Mouse (Mus musculus) intestine, embryonic 16.5 days (tissue): Measurements from ENCODE around the gene Sox30. TPM values are rescaled to one million over a fixed set of nuclear protein-coding genes. Genes with fewer than 3 reads are reported as not detected.

Experiments used
- ATAC-seq: fragments of 200-750 bp; cut with Nextera tagmentation; 2 replicates; pipeline ENCODE4 v1.8.0; 2017; ENCODE audit warnings: moderate TSS enrichment, moderate library complexity
- H3K27ac ChIP-seq: fragments of 300-500 bp; sonication (generic); 2 replicates; pipeline ENCODE4 v1.5.1; 2014; ENCODE audit warnings: mild to moderate bottlenecking, low read length
- H3K27me3 ChIP-seq: fragments of 300-500 bp; sonication (generic); replicated peaks from 2 replicates; pipeline ENCODE4 v1.6.1; 2014; ENCODE audit warnings: low read length, control low read depth, mixed read lengths; ENCODE audit not compliant: control insufficient read depth, insufficient read depth
- H3K36me3 ChIP-seq: fragments of 300-500 bp; sonication (generic); 2 replicates; pipeline ENCODE4 v1.6.1; 2014; ENCODE audit warnings: low read length, control low read depth; ENCODE audit not compliant: control insufficient read depth, insufficient read depth
- H3K4me1 ChIP-seq: fragments of 300-500 bp; sonication (generic); 2 replicates; pipeline ENCODE4 v1.6.1; 2014; ENCODE audit warnings: low read length, control low read depth, mixed read lengths; ENCODE audit not compliant: control insufficient read depth, insufficient read depth
- H3K4me2 ChIP-seq: fragments of 300-500 bp; sonication (generic); 2 replicates; pipeline ENCODE4 v1.6.1; 2014; ENCODE audit warnings: low read depth, low read length, control low read depth
- H3K4me3 ChIP-seq: fragments of 300-500 bp; sonication (generic); 2 replicates; pipeline ENCODE4 v1.5.1; 2014; ENCODE audit warnings: mild to moderate bottlenecking, low read length
- H3K9ac ChIP-seq: fragments of 300-500 bp; sonication (generic); 2 replicates; pipeline ENCODE4 v1.6.1; 2014; ENCODE audit warnings: low read depth, low read length
- H3K9me3 ChIP-seq: fragments of 300-500 bp; sonication (generic); 2 replicates; pipeline ENCODE4 v1.6.1; 2016; ENCODE audit warnings: low read length, control low read depth; ENCODE audit not compliant: control insufficient read depth
- WGBS: fragments of 180-500 bp; shearing (Covaris S2); extraction: QIAGEN DNeasy Blood & Tissue Kit; methylation state at CpG from one replicate; pipeline ENCODE4 v1.1.7; 2014; 5-methylcytosine and 5-hydroxymethylcytosine counted together
- polyA plus RNA-seq: library from polyadenylated mRNA; unstranded; fragments of >200 nt; fragmentation: Nextera tagmentation; extraction: Ambion mirVana; gene quantifications from 2 replicates; pipeline ENCODE4 v1.2.1, GENCODE M21; 2015

The Sox30 gene
- polyA plus RNA-seq, 1 experiment from 2014 or later = 0.09 TPM

DNA sequence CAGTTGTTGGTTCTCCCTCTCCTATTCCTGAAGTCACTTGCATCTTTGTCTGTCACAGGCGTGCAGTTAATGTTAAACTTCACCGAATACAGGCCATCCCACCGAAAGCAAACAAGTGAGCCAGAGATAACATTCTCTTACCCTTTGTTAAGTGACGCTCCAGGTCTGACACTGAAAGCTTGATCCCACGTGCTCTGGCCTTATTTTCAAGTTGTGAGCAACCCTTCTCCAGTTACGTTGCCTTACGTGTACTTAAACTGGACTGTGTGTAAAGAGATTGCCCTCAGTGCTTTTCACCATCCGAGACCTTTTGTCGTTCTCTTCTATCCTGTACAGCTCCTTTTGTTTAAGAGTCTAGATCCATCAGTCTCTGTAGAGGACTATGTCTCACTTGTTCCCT, 77.9 kb downstream of the Sox30 start:
- peak overlapping the region; percentile 33; the same call in 1 of the 2 replicates for H3K9ac ChIP-seq
- H3K27ac ChIP-seq = no peak overlapping the region
- H3K4me2 ChIP-seq = peak overlapping the region; percentile 34
- H3K4me3 ChIP-seq = peak overlapping the region; percentile 36
- no peaks in the 10 kb centered on the region for H3K9me3 ChIP-seq
- 14% methylated on average over 9 of the region's 9 CpGs for WGBS
- H3K27me3 ChIP-seq = peaks cover 2% of the 10 kb centered on the region; the same call in 1 of the 2 replicates
- no peaks in the 10 kb centered on the region for H3K36me3 ChIP-seq
- H3K4me1 ChIP-seq = peaks cover 7% of the 10 kb centered on the region; the same call in 1 of the 2 replicates
- ATAC-seq = no peak

DNA sequence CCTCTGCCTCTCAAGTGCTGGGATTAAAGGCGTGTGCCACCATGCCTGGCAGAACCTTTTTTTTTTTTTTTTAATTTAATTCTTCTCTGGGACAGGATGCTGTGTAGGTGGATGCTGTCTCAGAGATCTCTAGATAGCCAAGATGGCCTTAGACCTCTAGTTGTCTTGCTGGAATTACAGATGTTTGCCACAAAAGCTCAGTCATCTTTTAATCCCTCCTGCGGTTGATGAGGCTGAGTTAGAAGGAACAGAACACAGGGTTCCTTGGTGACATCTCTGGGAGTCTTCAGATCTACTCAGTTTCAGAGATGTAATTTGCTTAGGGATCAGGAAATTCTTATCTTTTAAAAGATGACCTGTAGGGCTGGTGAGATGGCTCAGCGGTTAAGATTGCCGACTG, 78.8 kb downstream of the Sox30 start:
- Histone ChIP-seq H3K27ac (no peak overlapping the region), H3K9me3 (no peaks in the 10 kb centered on the region), H3K36me3 (no peaks in the 10 kb centered on the region), H3K4me3 (no peak overlapping the region), H3K9ac (no peak overlapping the region), H3K27me3 (peaks cover 2% of the 10 kb centered on the region; the same call in 1 of the 2 replicates), H3K4me2 (no peak overlapping the region), H3K4me1 (peaks cover 7% of the 10 kb centered on the region; the same call in 1 of the 2 replicates)
- ATAC-seq = no peak
- 87% methylated on average over 4 of the region's 4 CpGs for WGBS

DNA sequence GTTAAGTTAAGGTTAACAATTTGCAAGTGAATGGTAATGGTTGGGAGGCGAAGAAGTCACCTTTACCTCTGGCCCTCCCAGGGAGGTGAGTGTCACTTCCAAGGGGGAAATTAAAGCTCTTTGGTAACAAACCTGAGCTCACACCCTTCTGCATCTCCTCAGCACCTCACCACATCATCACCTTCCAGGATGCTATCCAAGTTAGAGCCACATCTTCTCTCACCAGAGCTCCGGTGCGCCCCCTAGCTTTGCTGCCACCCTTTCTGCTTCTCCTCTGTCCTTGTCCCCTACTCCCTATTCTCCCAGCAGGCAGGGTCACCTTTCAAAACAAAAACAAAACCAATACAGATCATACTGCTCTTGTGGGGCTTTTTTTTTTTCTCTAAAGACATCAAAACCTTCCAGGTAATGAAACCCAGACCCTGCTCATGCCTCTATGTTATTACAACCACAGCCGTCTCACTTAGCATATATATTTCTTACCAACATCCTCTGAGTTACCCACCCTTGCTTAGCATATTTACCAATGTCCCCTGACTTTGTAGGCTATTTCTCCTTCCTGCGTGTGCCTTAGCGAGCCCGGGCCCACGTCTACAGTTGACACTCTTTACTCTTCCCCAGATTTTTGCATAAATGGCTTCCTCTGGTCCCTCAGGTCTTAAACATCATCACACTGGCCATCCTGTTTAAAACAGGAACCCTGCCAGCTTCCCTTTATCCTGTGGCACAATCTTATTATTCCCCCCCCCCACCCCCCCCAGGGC, 80.0 kb downstream of the Sox30 start:
- ATAC-seq = no peak
- H3K9ac ChIP-seq = no peak overlapping the region
- H3K4me1 ChIP-seq = peaks cover 11% of the 10 kb centered on the region; the same call in 1 of the 2 replicates
- 65% methylated on average over 8 of the region's 8 CpGs for WGBS
- H3K4me2 ChIP-seq = no peak overlapping the region
- H3K27me3 ChIP-seq = peaks cover 2% of the 10 kb centered on the region; the same call in 1 of the 2 replicates
- H3K27ac ChIP-seq = no peak overlapping the region
- H3K4me3 ChIP-seq = no peak overlapping the region
- no peaks in the 10 kb centered on the region for H3K9me3 ChIP-seq
- H3K36me3 ChIP-seq = no peaks in the 10 kb centered on the region

DNA sequence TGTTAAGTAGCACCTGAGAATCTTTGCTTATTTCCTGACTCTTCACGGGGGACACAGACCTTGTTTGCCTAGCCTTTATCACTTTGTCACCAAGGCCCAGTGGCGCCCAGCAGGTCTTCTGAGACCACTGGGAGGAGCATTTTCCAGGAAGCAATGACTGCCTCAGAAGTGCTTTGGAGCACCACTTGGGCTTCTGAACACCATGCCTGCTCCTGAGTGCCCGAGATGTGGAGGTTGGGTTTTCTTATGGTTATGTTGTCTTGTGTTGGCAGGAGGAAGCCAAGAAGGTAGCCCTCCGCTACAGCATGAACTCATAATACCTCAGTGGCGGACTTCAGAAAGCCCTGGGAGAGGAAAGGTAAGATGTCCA, 80.5 kb downstream of the Sox30 start:
- WGBS = 72% methylated on average over 5 of the region's 5 CpGs
- Histone ChIP-seq H3K9ac (no peak overlapping the region), H3K9me3 (no peaks in the 10 kb centered on the region), H3K4me3 (no peak overlapping the region), H3K4me1 (peaks cover 14% of the 10 kb centered on the region; the same call in 1 of the 2 replicates), H3K27me3 (peaks cover 2% of the 10 kb centered on the region; the same call in 1 of the 2 replicates), H3K36me3 (no peaks in the 10 kb centered on the region), H3K4me2 (no peak overlapping the region), H3K27ac (no peak overlapping the region)
- no peak for ATAC-seq

DNA sequence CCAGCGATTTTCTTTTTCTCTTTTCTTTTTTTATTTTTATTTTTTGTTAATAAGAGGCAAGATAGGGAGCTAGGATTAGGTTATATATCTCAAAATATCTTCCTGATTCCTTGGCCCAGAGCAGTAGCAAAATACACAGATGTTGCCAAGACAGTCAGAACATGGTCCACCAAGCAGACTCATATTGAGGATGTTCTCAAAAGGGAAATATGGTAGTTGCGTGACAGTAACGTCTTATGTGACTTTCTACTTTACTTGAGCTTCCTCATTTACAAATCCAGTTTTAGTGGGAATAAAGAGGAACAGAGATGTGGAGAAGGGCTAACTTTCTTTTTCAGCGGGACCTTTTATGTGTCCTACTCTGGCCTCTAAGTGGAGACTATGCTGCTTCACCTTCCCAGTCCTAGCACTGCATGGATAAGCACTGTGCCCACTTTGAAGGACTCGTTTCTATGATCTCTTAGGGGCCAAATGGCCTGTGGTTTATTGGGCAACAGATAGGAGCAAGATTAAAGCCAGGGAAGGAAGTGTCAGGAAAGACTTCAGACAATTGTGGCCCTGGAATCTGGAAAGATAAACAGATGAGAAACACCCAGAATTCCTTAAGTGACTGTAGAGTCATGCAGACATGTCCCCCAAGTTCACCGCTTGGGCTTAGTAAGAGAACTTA, 81.8 kb downstream of the Sox30 start:
- Histone ChIP-seq H3K27me3 (peaks cover under 1% of the 10 kb centered on the region; the same call in 1 of the 2 replicates), H3K4me3 (no peak overlapping the region), H3K27ac (no peak overlapping the region), H3K9ac (no peak overlapping the region), H3K4me2 (no peak overlapping the region), H3K4me1 (peaks cover 16% of the 10 kb centered on the region; the same call in 1 of the 2 replicates), H3K36me3 (no peaks in the 10 kb centered on the region), H3K9me3 (no peaks in the 10 kb centered on the region)
- ATAC-seq = no peak
- WGBS = 55% methylated on average over 6 of the region's 6 CpGs

DNA sequence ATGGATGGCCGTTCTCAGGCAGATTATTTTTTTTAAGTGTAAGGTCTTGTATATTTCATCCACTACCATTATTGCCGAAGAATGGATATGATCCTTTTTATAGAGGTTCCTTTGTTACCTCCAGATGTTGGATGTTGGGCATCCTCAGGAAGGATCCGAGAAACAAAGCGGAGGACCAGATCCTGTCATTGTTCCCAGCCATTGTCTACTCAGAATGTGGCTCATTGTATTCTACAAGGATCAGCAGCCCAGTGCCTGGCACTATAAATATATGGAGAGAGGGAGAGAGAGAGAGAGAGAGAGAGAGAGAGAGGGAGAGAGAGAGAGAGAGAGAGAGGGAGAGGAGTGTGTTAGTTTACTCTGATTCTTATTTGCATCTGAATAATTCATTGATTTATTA, 82.5 kb downstream of the Sox30 start:
- H3K4me2 ChIP-seq = no peak overlapping the region
- no peaks in the 10 kb centered on the region for H3K36me3 ChIP-seq
- no peaks in the 10 kb centered on the region for H3K9me3 ChIP-seq
- peaks cover 16% of the 10 kb centered on the region; the same call in 1 of the 2 replicates for H3K4me1 ChIP-seq
- H3K9ac ChIP-seq = no peak overlapping the region
- 56% methylated on average over 4 of the region's 4 CpGs for WGBS
- no peak overlapping the region for H3K4me3 ChIP-seq
- no peaks in the 10 kb centered on the region for H3K27me3 ChIP-seq
- no peak overlapping the region for H3K27ac ChIP-seq
- no peak for ATAC-seq

DNA sequence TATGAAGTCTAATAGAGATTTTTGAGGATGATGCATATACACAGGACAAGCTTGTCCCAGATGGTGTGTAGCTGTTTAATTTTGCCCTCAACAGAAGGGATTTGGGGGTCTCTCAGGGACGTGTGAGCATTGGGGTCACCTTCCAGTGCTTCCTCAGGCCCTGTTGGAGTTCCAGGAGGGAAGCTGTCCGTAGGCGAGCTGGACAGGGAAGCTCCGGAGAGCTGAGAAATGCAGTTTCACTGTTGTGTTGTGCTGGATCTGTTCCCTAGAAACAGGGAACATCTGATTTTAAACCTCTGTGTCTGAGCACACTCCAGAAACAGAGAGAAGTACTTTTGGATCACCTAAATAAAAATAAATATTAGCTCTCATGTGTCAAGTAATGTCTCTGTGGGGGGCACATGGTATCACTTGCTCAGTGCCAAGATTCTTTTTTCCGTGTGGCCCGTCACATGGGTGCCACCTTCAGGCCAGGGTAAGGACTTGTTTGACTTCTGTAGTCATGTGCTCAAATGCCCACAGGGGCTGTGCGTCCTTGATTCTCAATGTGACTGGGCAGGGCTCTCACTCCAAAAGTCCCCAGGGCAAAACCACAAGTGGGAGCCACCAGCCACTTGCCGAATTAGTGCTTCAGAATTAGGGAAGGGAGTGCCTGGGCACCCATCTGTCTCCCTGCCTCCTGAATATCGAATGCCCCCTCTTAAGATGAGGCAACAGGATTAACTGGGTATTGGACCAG, 83.1 kb downstream of the Sox30 start:
- no peak overlapping the region for H3K9ac ChIP-seq

DNA sequence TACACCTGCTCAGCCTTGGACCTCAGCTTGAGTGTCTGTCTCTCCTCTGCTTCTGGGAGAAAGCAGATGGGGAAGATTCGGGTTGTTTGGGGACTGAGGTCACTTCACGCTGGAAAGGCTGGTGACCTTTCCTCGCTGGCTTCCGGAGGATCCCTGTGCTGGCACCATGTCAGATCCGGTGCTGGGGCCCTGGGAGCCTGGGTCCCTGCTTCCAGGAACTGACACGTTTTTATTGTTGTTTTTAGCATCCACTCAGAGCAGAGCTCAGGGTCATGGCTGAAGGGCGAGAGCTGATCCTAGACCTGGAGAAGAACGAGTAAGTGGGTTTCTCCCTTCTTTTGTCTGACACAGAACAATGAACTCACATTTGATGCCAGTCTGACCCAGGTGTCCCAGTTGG, 84.7 kb downstream of the Sox30 start:
- Histone ChIP-seq H3K27ac (peak overlapping the region; percentile 75), H3K4me2 (no peak overlapping the region), H3K9ac (no peak overlapping the region; the same call in 1 of the 2 replicates), H3K4me3 (no peak overlapping the region), H3K4me1 (peaks cover 27% of the 10 kb centered on the region), H3K27me3 (no peaks in the 10 kb centered on the region), H3K9me3 (no peaks in the 10 kb centered on the region), H3K36me3 (no peaks in the 10 kb centered on the region)
- ATAC-seq = no peak
- WGBS = 46% methylated on average over 8 of the region's 8 CpGs

More for the DNA sequence above, 83.1 kb downstream of the Sox30 start:
- no peak overlapping the region for H3K4me2 ChIP-seq
- no peaks in the 10 kb centered on the region for H3K9me3 ChIP-seq
- no peak overlapping the region for H3K4me3 ChIP-seq
- 58% methylated on average over 9 of the region's 9 CpGs for WGBS
- H3K27ac ChIP-seq = peak overlapping the region; percentile 3; the same call in 1 of the 2 replicates
- no peaks in the 10 kb centered on the region for H3K27me3 ChIP-seq
- no peaks in the 10 kb centered on the region for H3K36me3 ChIP-seq
- ATAC-seq = no peak
- H3K4me1 ChIP-seq = peaks cover 16% of the 10 kb centered on the region; the same call in 1 of the 2 replicates
